Mouse (Mus musculus) liver, postnatal 0 days (tissue): Measurements from ENCODE around the gene Serping1.

Source experiments
- CTCF ChIP-seq: sonication (generic); IDR thresholded peaks from 2 replicates; pipeline ENCODE4 v1.5.1; 2016; ENCODE audit warnings: antibody characterized with exemption, low read depth
- EP300 ChIP-seq: IDR thresholded peaks from 2 replicates; pipeline ENCODE4 v1.6.1; 2016; ENCODE audit warnings: antibody characterized with exemption, low read depth, mild to moderate bottlenecking

GRCm38 (mm10) chr2:84761840-84762239, 13.4 kb downstream of the Serping1 start:
- TF ChIP-seq CTCF (no peak), EP300 (0 out of 2 replicates have a peak, but pooled peaks have one; percentile 14)
